Mouse (Mus musculus) MEL (cell line): ENCODE results near the gene Nefh. TPM values are rescaled to one million over a fixed set of nuclear protein-coding genes. Genes with fewer than 3 reads are reported as not detected.

Experiments
- DNase-seq: peaks from one replicate; pipeline ENCODE4 v3.0.0; 2011; ENCODE audit warnings: low read depth, low spot score
- H3K27ac ChIP-seq: 2 replicates; pipeline ENCODE4 v1.5.1; 2012; ENCODE audit warnings: low read depth, mild to moderate bottlenecking, control low read depth, low read length, moderate library complexity; ENCODE audit not compliant: control insufficient read depth
- H3K27me3 ChIP-seq, 2 experiments: fragments of 150-350 bp in 1 of 2; sonication (generic) in 1 of 2; 2 replicates each; pipeline ENCODE4 v1.6.1; 2012; ENCODE audit warnings: low read length in 2 of 2, mild to moderate bottlenecking in 2 of 2, improper control_type of control experiment in 1 of 2, moderate library complexity in 1 of 2; ENCODE audit not compliant: insufficient read depth in 2 of 2, control insufficient read depth in 1 of 2
- H3K36me3 ChIP-seq, 2 experiments: 2 replicates each; pipeline ENCODE4 v1.6.1; 2012 to 2014; ENCODE audit warnings: low read length in 2 of 2, improper control_type of control experiment in 1 of 2, inconsistent platforms in 1 of 2, mild to moderate bottlenecking in 1 of 2; ENCODE audit not compliant: insufficient read depth in 2 of 2, control insufficient read depth in 1 of 2
- H3K4me1 ChIP-seq, 2 experiments: fragments of 150-350 bp in 1 of 2; sonication (generic) in 1 of 2; 2 replicates each; pipeline ENCODE4 v1.6.1; 2012; ENCODE audit warnings: low read length in 2 of 2, improper control_type of control experiment in 1 of 2, mild to moderate bottlenecking in 1 of 2; ENCODE audit not compliant: insufficient read depth in 2 of 2, control insufficient read depth in 1 of 2
- H3K4me3 ChIP-seq, 2 experiments: fragments of 150-350 bp in 1 of 2; sonication (generic) in 1 of 2; 2 replicates each; pipeline ENCODE4 v1.5.1; 2012; ENCODE audit warnings: low read depth in 2 of 2, low read length in 2 of 2, mild to moderate bottlenecking in 2 of 2, moderate library complexity in 2 of 2, control low read depth in 1 of 2, improper control_type of control experiment in 1 of 2; ENCODE audit not compliant: control insufficient read depth in 1 of 2, insufficient read depth in 1 of 2
- H3K79me2 ChIP-seq: 2 replicates; pipeline ENCODE4 v1.6.1; 2012; ENCODE audit warnings: mild to moderate bottlenecking, low read length, moderate library complexity; ENCODE audit not compliant: control insufficient read depth, poor library complexity, insufficient read depth
- H3K9ac ChIP-seq: 2 replicates; pipeline ENCODE4 v1.6.1; 2012; ENCODE audit warnings: low read depth, mild to moderate bottlenecking, control low read depth, low read length, moderate library complexity; ENCODE audit not compliant: control insufficient read depth, poor library complexity, severe bottlenecking
- H3K9me3 ChIP-seq: fragments of 150-350 bp; sonication (generic); replicated peaks from 2 replicates; pipeline ENCODE4 v1.6.1; 2012; ENCODE audit warnings: mild to moderate bottlenecking, low read length, improper control_type of control experiment, moderate library complexity; ENCODE audit not compliant: insufficient read depth
- BHLHE40 ChIP-seq: IDR thresholded peaks from 2 replicates; pipeline ENCODE4 v1.6.1; 2012; ENCODE audit warnings: low read depth, mild to moderate bottlenecking, inconsistent platforms, low read length, improper control_type of control experiment, borderline replicate concordance
- CTCF ChIP-seq, 3 experiments: IDR thresholded peaks in 2 of 3; conservative IDR thresholded peaks in 1 of 3; 2 replicates each; pipeline ENCODE4 v1.5.1; 2011 to 2012; ENCODE audit warnings: low read length in 3 of 3, low read depth in 2 of 3, mild to moderate bottlenecking in 2 of 3, improper control_type of control experiment in 1 of 3, inconsistent platforms in 1 of 3, mixed read lengths in 1 of 3, moderate library complexity in 1 of 3; ENCODE audit not compliant: control insufficient read depth in 1 of 3, insufficient read depth in 1 of 3, poor library complexity in 1 of 3, severe bottlenecking in 1 of 3
- E2F4 ChIP-seq: IDR thresholded peaks from 2 replicates; pipeline ENCODE4 v1.6.1; 2011; ENCODE audit warnings: low read depth, low read length, improper control_type of control experiment, borderline replicate concordance
- ELF1 ChIP-seq: IDR thresholded peaks from 2 replicates; pipeline ENCODE4 v1.6.1; 2014; ENCODE audit warnings: low read depth, mild to moderate bottlenecking, inconsistent platforms, low read length, improper control_type of control experiment, moderate library complexity
- EP300 ChIP-seq, 2 experiments: IDR thresholded peaks; 2 replicates each; pipeline ENCODE4 v1.6.1; 2011; ENCODE audit warnings: improper control_type of control experiment in 2 of 2, low read length in 2 of 2, low read depth in 1 of 2, mild to moderate bottlenecking in 1 of 2
- ETS1 ChIP-seq: IDR thresholded peaks from 2 replicates; pipeline ENCODE4 v1.6.1; 2012; ENCODE audit warnings: low read depth, mild to moderate bottlenecking, inconsistent platforms, low read length, improper control_type of control experiment, moderate library complexity
- GABPA ChIP-seq: IDR thresholded peaks from 2 replicates; pipeline ENCODE4 v1.6.1; 2012; ENCODE audit warnings: low read depth, mild to moderate bottlenecking, inconsistent platforms, low read length, improper control_type of control experiment, moderate library complexity
- GATA1 ChIP-seq: IDR thresholded peaks from 2 replicates; pipeline ENCODE4 v1.6.1; 2011; ENCODE audit warnings: low read depth, low read length, improper control_type of control experiment
- KAT2A ChIP-seq: conservative IDR thresholded peaks from 2 replicates; pipeline ENCODE4 v1.6.1; 2012; ENCODE audit warnings: low read depth, low read length, improper control_type of control experiment, inconsistent platforms
- MEF2A ChIP-seq: IDR thresholded peaks from 2 replicates; pipeline ENCODE4 v1.6.1; 2014; ENCODE audit warnings: low read depth, mild to moderate bottlenecking, inconsistent platforms, low read length, improper control_type of control experiment; ENCODE audit not compliant: poor library complexity, insufficient replicate concordance, severe bottlenecking; ENCODE audit errors: extremely low read depth
- MYC ChIP-seq: IDR thresholded peaks from 2 replicates; pipeline ENCODE4 v1.6.1; 2011; ENCODE audit warnings: low read depth, mild to moderate bottlenecking, low read length, improper control_type of control experiment, moderate library complexity
- RAD21 ChIP-seq: IDR thresholded peaks from 2 replicates; pipeline ENCODE4 v1.6.1; 2011; ENCODE audit warnings: mild to moderate bottlenecking, low read depth, low read length, improper control_type of control experiment
- RCOR1 ChIP-seq: IDR thresholded peaks from 2 replicates; pipeline ENCODE4 v1.6.1; 2012; ENCODE audit warnings: low read depth, mild to moderate bottlenecking, inconsistent platforms, low read length, improper control_type of control experiment
- TBP ChIP-seq: IDR thresholded peaks from 2 replicates; pipeline ENCODE4 v1.8.0; 2011; ENCODE audit warnings: low read depth, low read length, improper control_type of control experiment
- TCF12 ChIP-seq: IDR thresholded peaks from 2 replicates; pipeline ENCODE4 v1.6.1; 2014; ENCODE audit warnings: low read depth, mild to moderate bottlenecking, inconsistent platforms, low read length, improper control_type of control experiment, moderate library complexity
- UBTF ChIP-seq: IDR thresholded peaks from 2 replicates; pipeline ENCODE4 v1.6.1; 2012; ENCODE audit warnings: low read depth, mild to moderate bottlenecking, inconsistent platforms, low read length, improper control_type of control experiment, moderate library complexity, borderline replicate concordance; ENCODE audit not compliant: insufficient read depth
- ZKSCAN1 ChIP-seq: IDR thresholded peaks from 2 replicates; pipeline ENCODE4 v1.6.1; 2012; ENCODE audit warnings: low read depth, mild to moderate bottlenecking, inconsistent platforms, low read length, improper control_type of control experiment, moderate library complexity
- ZMIZ1 ChIP-seq: IDR thresholded peaks from 2 replicates; pipeline ENCODE4 v1.6.1; 2012; ENCODE audit warnings: low read depth, mild to moderate bottlenecking, inconsistent platforms, low read length, improper control_type of control experiment, moderate library complexity
- ZNF384 ChIP-seq: IDR thresholded peaks from 2 replicates; pipeline ENCODE4 v1.6.1; 2012; ENCODE audit warnings: low read depth, mild to moderate bottlenecking, inconsistent platforms, low read length, improper control_type of control experiment
- polyA plus RNA-seq, 2 experiments: library from polyadenylated mRNA; stranded (reverse) in 1 of 2; unstranded in 1 of 2; fragments of >175 nt in 1 of 2; fragments of >200 nt in 1 of 2; gene quantifications; 2 replicates each; pipeline versions ENCODE4 v1.2.1 to v1.2.4; 2012; ENCODE audit warnings: low replicate concordance in 2 of 2, low read depth in 1 of 2; ENCODE audit not compliant: insufficient read length in 2 of 2, insufficient read depth in 1 of 2, missing spikeins in 1 of 2
- total RNA-seq: library from RNA; depleted of rRNA; stranded (reverse); fragments of 300-350 nt; gene quantifications from 2 replicates; pipeline ENCODE4 v1.2.3, GENCODE M21; 2012

Nefh gene
- total and polyA plus RNA-seq, 3 experiments = 0.03 TPM; not detected in 2

- peaks cover 0 to 2% of the 10 kb centered on the region in 2 experiments; a peak in 2 of 4 replicates for H3K27me3 ChIP-seq
- no peak for DNase-seq
- TF ChIP-seq RCOR1 (no peak), CTCF (IDR thresholded peaks at IDR 0.05 in 2 of 3, conservative IDR thresholded peaks at IDR 0.05 in 1 of 3; ENCODE audit: control insufficient read depth in 1 of 3, insufficient read depth in 1 of 3, low read depth in 2 of 3, low read length in 3 of 3, poor library complexity in 1 of 3, severe bottlenecking in 1 of 3) (peak in 2 of 3 experiments; percentile 8; a peak in 2 of 6 replicates)
- no peak overlapping the region for H3K9ac ChIP-seq
- H3K79me2 ChIP-seq = no peaks in the 10 kb centered on the region
- H3K27ac ChIP-seq = no peak overlapping the region
- no peak overlapping the region for H3K4me3 ChIP-seq
- H3K36me3 ChIP-seq = no peaks in the 10 kb centered on the region
- H3K4me1 ChIP-seq = no peaks in the 10 kb centered on the region
- no peaks in the 10 kb centered on the region for H3K9me3 ChIP-seq
Measured at GRCm38 (mm10) chr11:4946947-4947812, 684 bp downstream of the Nefh start.

- Histone ChIP-seq H3K9me3 (no peaks in the 10 kb centered on the region), H3K27me3 (no peaks in the 10 kb centered on the region), H3K4me1 (no peaks in the 10 kb centered on the region), H3K27ac (no peak overlapping the region), H3K79me2 (no peaks in the 10 kb centered on the region), H3K4me3 (no peak overlapping the region), H3K9ac (no peak overlapping the region), H3K36me3 (no peaks in the 10 kb centered on the region)
- TF ChIP-seq ZNF384 (no peak), MYC (no peak), ZMIZ1 (no peak), TCF12 (no peak), E2F4 (no peak)
- no peak for DNase-seq
Measured at GRCm38 (mm10) chr11:4946530-4946929, 1.3 kb downstream of the Nefh start.

GRCm38 (mm10) chr11:4936243-4936642 is 11.6 kb downstream of the Nefh start:
- Histone ChIP-seq H3K79me2 (no peaks in the 10 kb centered on the region), H3K36me3 (0 out of 4 replicates have a peak, but pooled peaks cover 0 to 2% of the 10 kb centered on the region in 2 experiments), H3K4me3 (no peak overlapping the region), H3K27ac (no peak overlapping the region), H3K4me1 (no peaks in the 10 kb centered on the region), H3K27me3 (no peaks in the 10 kb centered on the region)
- peak; percentile 40 for DNase-seq
- TF ChIP-seq UBTF (no peak), BHLHE40 (no peak), RCOR1 (peak; percentile 58), KAT2A (no peak), ETS1 (no peak), TBP (peak; percentile 98), ZNF384 (no peak), EP300 (IDR thresholded peaks at IDR 0.05; ENCODE audit: low read depth in 1 of 2, low read length in 2 of 2) (0 out of 4 replicates have a peak, but pooled peaks of 1 of the 2 experiments have one; percentile 35), GATA1 (peak; percentile 46), MEF2A (no peak), ELF1 (no peak), ZKSCAN1 (no peak), RAD21 (no peak), GABPA (no peak)
- TF ChIP-seq, all 39 proteins: peak for 4
- Histone ChIP-seq H3K9me3 (no peaks in the 10 kb centered on the region), H3K9ac (no peak overlapping the region)
